Mouse (Mus musculus): Measurements from ENCODE around the gene Krtap31-1.
"Not testable (repeated sequence)": the region's sequence is repeated elsewhere in the genome, so short reads cannot be mapped to it uniquely, and the experiment has no call there.

Gene Krtap31-1

GRCm38 (mm10) chr11:99907620-99908019, at the start of gene Krtap31-1:
Krtap31-1 (plus strand) TSS chr11:99907920.
- no peak for DNase-seq

GRCm38 (mm10) chr11:99858761-99859160, 49.0 kb upstream of the Krtap31-1 start:
- no peak for DNase-seq

- DNase-seq: not testable (repeated sequence)
Observed at GRCm38 (mm10) chr11:99864176-99864575, 43.5 kb upstream of the Krtap31-1 start, which contains the start of gene Gm11559. Gm11559 (plus strand) TSS chr11:99864476.

- not testable (repeated sequence) for DNase-seq
Observed at GRCm38 (mm10) chr11:99873089-99873488, 34.6 kb upstream of the Krtap31-1 start, which contains the start of gene Krtap9-1. Krtap9-1 (plus strand) TSS chr11:99873389.

- DNase-seq: not testable (repeated sequence)
Observed at GRCm38 (mm10) chr11:99878887-99879286, 28.8 kb upstream of the Krtap31-1 start, which contains the start of gene Gm11567. Gm11567 (plus strand) TSS chr11:99879187.

GRCm38 (mm10) chr11:99914451-99914850, 6.7 kb downstream of the Krtap31-1 start, which contains the start of gene Gm11565:
Gm11565 (plus strand) TSS chr11:99914751.
- DNase-seq: no peak

- no peak for DNase-seq
Observed at GRCm38 (mm10) chr11:99935991-99936390, 28.3 kb downstream of the Krtap31-1 start, which contains the start of gene Krtap31-2. Krtap31-2 (plus strand) TSS chr11:99936291.

- no peak for DNase-seq
Observed at GRCm38 (mm10) chr11:99937751-99938264, 30.1 kb downstream of the Krtap31-1 start.

- DNase-seq: no peak
Observed at GRCm38 (mm10) chr11:99948175-99948574, 40.5 kb downstream of the Krtap31-1 start, which contains the start of gene Krtap9-5. Krtap9-5 (plus strand) TSS chr11:99948475.

Measured in kidney, adult 9 months (tissue).